Mouse (Mus musculus) embryonic facial prominence, embryonic 10.5 days (tissue): Measurements from ENCODE around the gene Pdcd2l. TPM values are rescaled to one million over a fixed set of nuclear protein-coding genes. Genes with fewer than 3 reads are reported as not detected.
"Not testable (repeated sequence)": the region's sequence is repeated elsewhere in the genome, so short reads cannot be mapped to it uniquely, and the experiment has no call there.

Experiments used
- DNase-seq: peaks from one replicate; pipeline ENCODE4 v3.0.0-alpha.2; 2017; ENCODE audit warnings: low spot score
- H3K27ac ChIP-seq: fragments of 300-500 bp; sonication (generic); replicated peaks from 2 replicates; pipeline ENCODE4 v1.5.1; 2016; ENCODE audit warnings: mild to moderate bottlenecking
- H3K27me3 ChIP-seq: fragments of 300-500 bp; sonication (generic); replicated peaks from 2 replicates; pipeline ENCODE4 v1.6.1; 2016; ENCODE audit warnings: low read depth, mild to moderate bottlenecking; ENCODE audit not compliant: poor library complexity, severe bottlenecking
- H3K36me3 ChIP-seq: fragments of 300-500 bp; sonication (generic); replicated peaks from 2 replicates; pipeline ENCODE4 v1.6.1; 2016; ENCODE audit warnings: mild to moderate bottlenecking, moderate library complexity
- H3K4me1 ChIP-seq: fragments of 300-500 bp; sonication (generic); 2 replicates; pipeline ENCODE4 v1.6.1; 2016
- H3K4me3 ChIP-seq: fragments of 300-500 bp; sonication (generic); 2 replicates; pipeline ENCODE4 v1.5.1; 2016; ENCODE audit warnings: mild to moderate bottlenecking, moderate library complexity
- H3K9me3 ChIP-seq: fragments of 300-500 bp; sonication (generic); 2 replicates; pipeline ENCODE4 v1.6.1; 2016; ENCODE audit warnings: mild to moderate bottlenecking
- WGBS: fragments of 180-500 bp; shearing (Covaris S2); methylation state at CpG from one replicate; pipeline ENCODE4 v1.1.7; 2016; 5-methylcytosine and 5-hydroxymethylcytosine counted together
- polyA plus RNA-seq: library from polyadenylated mRNA; unstranded; fragments of >200 nt; fragmentation: Nextera tagmentation; extraction: Ambion mirVana; gene quantifications from 2 replicates; pipeline ENCODE4 v1.2.1, GENCODE M21; 2016

Pdcd2l gene
- polyA plus RNA-seq, 1 experiment from 2014 or later: 73.5 TPM

- 92% methylated on average over 12 of the region's 12 CpGs for WGBS
- Histone ChIP-seq H3K4me1 (peaks cover 38% of the 10 kb centered on the region), H3K9me3 (peaks cover 4% of the 10 kb centered on the region; the same call in 1 of the 2 replicates), H3K4me3 (no peak overlapping the region), H3K36me3 (peaks cover 71% of the 10 kb centered on the region), H3K27ac (no peak overlapping the region; the same call in 1 of the 2 replicates), H3K27me3 (no peaks in the 10 kb centered on the region)
- no peak for DNase-seq
These were observed 30.4 kb upstream of the Pdcd2l start for GRCm38 (mm10) chr7:34226846-34227245.

GRCm38 (mm10) chr7:34226086-34226485, 29.6 kb upstream of the Pdcd2l start:
- H3K36me3 ChIP-seq: peaks cover 78% of the 10 kb centered on the region

GRCm38 (mm10) chr7:34224308-34224707, 27.8 kb upstream of the Pdcd2l start:
- Histone ChIP-seq H3K9me3 (peaks cover 4% of the 10 kb centered on the region; the same call in 1 of the 2 replicates), H3K4me1 (peaks cover 28% of the 10 kb centered on the region), H3K27me3 (no peaks in the 10 kb centered on the region), H3K27ac (no peak overlapping the region), H3K4me3 (no peak overlapping the region), H3K36me3 (peaks cover 96% of the 10 kb centered on the region)
- 94% methylated on average over 6 of the region's 6 CpGs for WGBS
- no peak for DNase-seq

More at GRCm38 (mm10) chr7:34226086-34226485, 29.6 kb upstream of the Pdcd2l start:
- DNase-seq: no peak
- 88% methylated on average over 8 of the region's 8 CpGs for WGBS
- H3K27me3 ChIP-seq: no peaks in the 10 kb centered on the region
- peaks cover 4% of the 10 kb centered on the region; the same call in 1 of the 2 replicates for H3K9me3 ChIP-seq
- H3K4me3 ChIP-seq: no peak overlapping the region
- no peak overlapping the region for H3K27ac ChIP-seq
- peaks cover 38% of the 10 kb centered on the region for H3K4me1 ChIP-seq

DNA sequence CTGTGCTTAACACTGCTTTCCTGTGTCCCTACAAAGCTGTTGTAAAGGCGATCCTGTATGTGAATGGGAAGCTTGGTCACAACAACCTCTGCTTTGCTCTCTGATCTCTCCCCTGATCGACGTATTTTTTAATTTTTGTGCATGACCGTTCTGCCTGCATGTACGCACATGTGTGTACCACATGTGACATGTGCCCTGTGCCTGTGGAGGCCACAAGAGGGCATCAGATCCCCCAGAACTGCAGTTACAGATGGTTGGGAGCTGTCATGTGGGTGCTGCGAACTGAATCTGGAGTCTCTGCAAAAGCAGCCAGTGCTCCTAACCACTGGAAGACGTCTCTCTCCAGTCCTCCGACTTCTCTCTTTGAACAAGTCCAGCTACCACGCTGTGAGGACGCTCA, 25.9 kb upstream of the Pdcd2l start:
- no peak overlapping the region for H3K27ac ChIP-seq
- no peak for DNase-seq

GRCm38 (mm10) chr7:34221594-34222250, 25.3 kb upstream of the Pdcd2l start:
- Histone ChIP-seq H3K4me3 (no peak overlapping the region), H3K36me3 (peaks cover 100% of the 10 kb centered on the region), H3K4me1 (peaks cover 3% of the 10 kb centered on the region; the same call in 1 of the 2 replicates), H3K9me3 (peaks cover 4% of the 10 kb centered on the region; the same call in 1 of the 2 replicates), H3K27ac (no peak overlapping the region), H3K27me3 (no peaks in the 10 kb centered on the region)
- WGBS: 92% methylated on average over 9 of the region's 9 CpGs
- no peak for DNase-seq

More for the DNA sequence above, 25.9 kb upstream of the Pdcd2l start:
- WGBS: 89% methylated on average over 10 of the region's 10 CpGs
- H3K4me3 ChIP-seq: no peak overlapping the region
- H3K36me3 ChIP-seq: peaks cover 100% of the 10 kb centered on the region
- no peaks in the 10 kb centered on the region for H3K27me3 ChIP-seq
- H3K4me1 ChIP-seq: peaks cover 9% of the 10 kb centered on the region
- H3K9me3 ChIP-seq: peaks cover 4% of the 10 kb centered on the region; the same call in 1 of the 2 replicates

- H3K9me3 ChIP-seq: peaks cover 4% of the 10 kb centered on the region; the same call in 1 of the 2 replicates
- WGBS: 77% methylated on average over 1 of the region's 1 CpGs
- H3K4me3 ChIP-seq: no peak overlapping the region
- no peak for DNase-seq
- no peak overlapping the region for H3K27ac ChIP-seq
- H3K36me3 ChIP-seq: peaks cover 100% of the 10 kb centered on the region
- H3K4me1 ChIP-seq: no peaks in the 10 kb centered on the region
- H3K27me3 ChIP-seq: no peaks in the 10 kb centered on the region
These were observed 22.0 kb upstream of the Pdcd2l start for GRCm38 (mm10) chr7:34218496-34218895.

DNA sequence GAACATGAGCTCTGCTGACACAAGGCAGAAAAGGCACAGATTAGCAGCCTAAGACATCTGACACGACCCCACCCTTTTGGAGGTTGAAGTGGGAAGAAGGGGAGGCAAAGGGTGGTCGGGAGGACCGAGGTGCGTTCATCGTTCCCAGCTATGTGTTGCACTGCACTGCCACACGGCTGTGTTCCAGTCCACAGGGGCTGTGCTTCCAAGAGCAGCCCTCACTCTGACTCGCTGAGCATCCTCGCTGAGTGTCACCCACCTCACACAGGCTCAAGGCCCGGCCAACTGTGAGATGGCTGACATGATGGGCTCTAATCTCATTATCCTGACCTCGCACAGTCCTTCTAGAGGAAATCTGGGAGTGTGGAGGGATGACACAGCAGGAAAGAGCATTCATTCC, 20.0 kb upstream of the Pdcd2l start:
- DNase-seq: no peak
- WGBS: 88% methylated on average over 10 of the region's 10 CpGs

GRCm38 (mm10) chr7:34215481-34215880, 19.0 kb upstream of the Pdcd2l start:
- no peak overlapping the region for H3K27ac ChIP-seq
- H3K36me3 ChIP-seq: peaks cover 100% of the 10 kb centered on the region

More for the DNA sequence above, 20.0 kb upstream of the Pdcd2l start:
- Histone ChIP-seq H3K9me3 (no peaks in the 10 kb centered on the region), H3K4me1 (no peaks in the 10 kb centered on the region), H3K27ac (no peak overlapping the region), H3K36me3 (peaks cover 100% of the 10 kb centered on the region), H3K27me3 (no peaks in the 10 kb centered on the region), H3K4me3 (no peak overlapping the region)

DNA sequence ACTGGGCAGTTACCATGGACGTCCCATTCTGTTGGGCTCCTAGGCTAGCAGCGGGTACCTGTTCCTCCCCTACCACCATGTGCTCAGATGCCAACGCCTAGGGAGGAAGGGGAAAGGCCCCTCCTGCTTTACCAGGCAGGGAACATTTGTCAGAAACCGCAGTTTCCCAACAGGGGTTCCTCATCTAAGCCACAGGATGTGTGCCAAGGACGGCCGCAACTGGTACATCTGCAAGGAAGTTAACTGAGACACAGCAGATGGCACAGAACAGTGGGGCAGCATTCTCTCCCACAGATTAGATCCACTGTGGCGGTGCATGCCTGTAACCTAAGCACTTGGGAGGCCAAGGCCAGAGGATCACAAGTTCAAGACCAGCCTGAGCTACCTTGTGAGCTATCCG, 18.2 kb upstream of the Pdcd2l start:
- Histone ChIP-seq H3K27ac (no peak overlapping the region), H3K9me3 (no peaks in the 10 kb centered on the region), H3K36me3 (peaks cover 100% of the 10 kb centered on the region), H3K4me3 (no peak overlapping the region), H3K27me3 (no peaks in the 10 kb centered on the region), H3K4me1 (no peaks in the 10 kb centered on the region)
- no peak for DNase-seq
- WGBS: 94% methylated on average over 8 of the region's 8 CpGs

More at GRCm38 (mm10) chr7:34215481-34215880, 19.0 kb upstream of the Pdcd2l start:
- no peak overlapping the region for H3K4me3 ChIP-seq
- no peaks in the 10 kb centered on the region for H3K27me3 ChIP-seq
- WGBS: 80% methylated on average over 9 of the region's 9 CpGs
- no peaks in the 10 kb centered on the region for H3K4me1 ChIP-seq
- no peak for DNase-seq
- H3K9me3 ChIP-seq: no peaks in the 10 kb centered on the region

DNA sequence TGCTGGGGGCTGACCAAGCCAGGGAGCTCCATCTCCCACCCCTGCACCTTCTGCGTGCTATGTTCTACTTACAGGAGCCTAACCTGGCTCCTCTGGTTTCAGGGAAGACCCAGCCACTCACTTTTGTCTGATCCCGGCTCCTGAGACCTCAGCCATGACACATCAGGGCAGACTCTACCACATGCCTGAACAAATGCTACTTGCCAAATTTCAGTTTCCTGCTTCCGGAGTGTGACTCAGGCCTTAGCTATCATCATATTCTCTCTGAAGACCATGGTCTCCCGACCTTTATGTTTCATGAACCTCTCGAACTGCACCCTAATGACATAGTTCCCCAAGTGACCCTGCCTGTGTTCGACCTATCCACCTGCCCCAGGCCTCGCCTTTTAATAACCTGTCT, 16.8 kb upstream of the Pdcd2l start:
- Histone ChIP-seq H3K4me3 (no peak overlapping the region), H3K9me3 (no peaks in the 10 kb centered on the region), H3K4me1 (no peaks in the 10 kb centered on the region), H3K27me3 (no peaks in the 10 kb centered on the region), H3K27ac (no peak overlapping the region), H3K36me3 (peaks cover 100% of the 10 kb centered on the region)
- DNase-seq: no peak
- 95% methylated on average over 7 of the region's 7 CpGs for WGBS

- peaks cover 100% of the 10 kb centered on the region for H3K36me3 ChIP-seq
- H3K4me3 ChIP-seq: no peak overlapping the region
- no peaks in the 10 kb centered on the region for H3K9me3 ChIP-seq
- WGBS: 94% methylated on average over 9 of the region's 9 CpGs
- H3K27ac ChIP-seq: no peak overlapping the region
- no peak for DNase-seq
- H3K27me3 ChIP-seq: no peaks in the 10 kb centered on the region
- no peaks in the 10 kb centered on the region for H3K4me1 ChIP-seq
These were observed 11.7 kb upstream of the Pdcd2l start for GRCm38 (mm10) chr7:34208027-34208745.

DNA sequence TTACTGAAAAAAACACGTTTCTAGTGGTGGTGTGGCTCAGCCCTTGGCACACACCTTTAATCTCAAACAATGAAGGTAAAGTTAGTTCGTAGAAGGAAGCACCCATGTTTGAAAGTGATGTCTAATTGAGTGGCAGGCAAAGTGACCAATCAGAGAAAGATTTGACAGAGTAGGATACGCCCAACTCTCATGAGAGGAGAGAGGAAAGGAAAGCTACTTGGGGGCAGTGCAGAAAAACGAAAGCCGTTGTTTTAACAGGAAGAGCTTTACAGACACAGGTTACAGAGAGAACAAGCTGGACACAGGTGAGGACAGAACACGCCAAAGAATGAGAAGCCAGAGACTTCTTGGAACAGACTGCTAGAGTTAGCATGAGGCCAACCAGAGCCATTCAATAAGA, 9.9 kb upstream of the Pdcd2l start:
- no peaks in the 10 kb centered on the region for H3K4me1 ChIP-seq

GRCm38 (mm10) chr7:34202147-34202546, 5.7 kb upstream of the Pdcd2l start:
- H3K27me3 ChIP-seq, DNase-seq, H3K4me1 ChIP-seq, H3K9me3 ChIP-seq, H3K4me3 ChIP-seq, H3K27ac ChIP-seq: not testable (repeated sequence)
- H3K36me3 ChIP-seq: peaks cover 69% of the 10 kb centered on the region
- WGBS: 95% methylated on average over 10 of the region's 10 CpGs

More for the DNA sequence above, 9.9 kb upstream of the Pdcd2l start:
- H3K9me3 ChIP-seq: no peaks in the 10 kb centered on the region
- H3K27ac ChIP-seq: no peak overlapping the region
- WGBS: 94% methylated on average over 6 of the region's 6 CpGs
- DNase-seq: no peak
- H3K36me3 ChIP-seq: peaks cover 100% of the 10 kb centered on the region
- no peaks in the 10 kb centered on the region for H3K27me3 ChIP-seq
- no peak overlapping the region for H3K4me3 ChIP-seq
